In genomic region chr1:191257351-191257771, GRCm38 (mm10) we compare ENCODE assay signal across 1 mouse cellular context.
TF ChIP-seq lines count a peak whose summit lies in the region.

No protein-coding gene starts in this region.

TF ChIP-seq in myocyte, 11 proteins besides CTCF, POLR2A, EP300 and RAD21 (continued from another document):
- TF ChIP-seq MYOG (IDR thresholded peaks at IDR 0.05; ENCODE audit: control insufficient read depth in 1 of 3, insufficient read depth in 1 of 3, insufficient read length in 2 of 3, low read depth in 2 of 3) (peak in 2 of 3 experiments; percentile 57 to 79), E2F4 (IDR thresholded peaks at IDR 0.05; ENCODE audit: insufficient read depth) (no peak), SRF (IDR thresholded peaks at IDR 0.05; ENCODE audit: control insufficient read depth, insufficient read length, low read depth) (no peak), TCF12 (IDR thresholded peaks at IDR 0.05; ENCODE audit: insufficient read depth, poor library complexity, severe bottlenecking) (no peak), TCF3 (IDR thresholded peaks at IDR 0.05; ENCODE audit: insufficient read length, low read depth) (peak; percentile 14), USF1 (IDR thresholded peaks at IDR 0.05; ENCODE audit: low read depth) (no peak)
